Mouse (Mus musculus): ENCODE measurements at regions not wholly inside any gene's neighbourhood (a gene's known extent, or its start where the extent isn't known, plus 50 kb on each side); places are given as distances from the start of the nearest gene placed in this dataset.

DNA sequence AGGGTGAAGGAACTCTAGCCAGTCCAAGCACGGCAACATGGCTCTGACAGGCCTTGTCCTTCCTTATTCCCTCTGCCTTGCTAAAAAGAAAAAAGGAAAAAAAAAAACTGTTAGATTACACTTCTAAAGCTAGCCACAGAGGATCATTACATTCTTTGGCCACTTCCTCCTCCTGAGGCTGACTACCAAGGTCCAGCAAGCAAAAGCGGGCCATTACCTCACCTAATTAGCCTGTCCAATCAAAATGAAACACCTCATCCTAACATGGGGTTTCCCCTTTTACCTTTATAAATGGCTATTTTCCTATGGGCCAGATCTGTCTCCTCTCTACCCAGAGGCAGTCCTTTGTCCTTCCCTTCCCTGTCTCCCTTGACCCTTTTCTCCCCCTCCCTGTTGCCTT, 102.2 kb downstream of the Pih1h3b start:
- no peak overlapping the region for H3K4me2 ChIP-seq
- H3K27ac ChIP-seq (ENCODE audit: low read depth) = no peak overlapping the region
- H3K4me1 ChIP-seq (ENCODE audit: insufficient read depth) = no peaks in the 10 kb centered on the region
- no peak overlapping the region for H3K9ac ChIP-seq
- DNase-seq (no peak), ATAC-seq (ENCODE audit: insufficient read depth) (no peak)
- WGBS = 69% methylated on average over 2 of the region's 2 CpGs
- no peaks in the 10 kb centered on the region for H3K27me3 ChIP-seq (ENCODE audit: insufficient read depth, low read length)
- no peak overlapping the region for H3K4me3 ChIP-seq (ENCODE audit: low read depth, low read length)
- TF ChIP-seq CTCF (IDR thresholded peaks at IDR 0.05; ENCODE audit: low read depth) = no peak
- no peaks in the 10 kb centered on the region for H3K36me3 ChIP-seq (ENCODE audit: insufficient read depth)
- H3K9me3 ChIP-seq (ENCODE audit: low read depth, low read length) = no peaks in the 10 kb centered on the region

DNA sequence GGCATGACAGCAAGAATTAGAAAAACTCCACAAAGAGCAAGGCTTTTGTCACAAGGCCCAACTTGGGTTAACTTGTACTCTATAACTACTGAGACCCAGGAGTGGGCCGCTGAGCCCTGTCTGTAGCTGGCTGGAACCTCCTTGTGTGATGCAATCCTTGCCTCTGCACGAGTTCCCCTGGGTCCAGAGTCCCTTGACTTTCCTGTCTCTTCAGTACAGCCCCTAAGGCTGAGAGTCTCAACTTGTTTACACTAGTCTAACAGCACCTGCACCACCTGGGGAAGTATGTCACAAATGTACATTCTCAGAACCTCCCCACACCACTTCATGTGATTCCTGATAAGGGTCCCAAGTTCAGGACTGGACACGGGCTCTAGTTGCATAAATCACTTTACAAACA, 103.3 kb downstream of the Pih1h3b start:
- H3K4me2 ChIP-seq = no peak overlapping the region
- H3K9ac ChIP-seq = no peak overlapping the region
- no peaks in the 10 kb centered on the region for H3K4me1 ChIP-seq (ENCODE audit: insufficient read depth)
- WGBS = 59% methylated on average over 3 of the region's 3 CpGs
- no peaks in the 10 kb centered on the region for H3K27me3 ChIP-seq (ENCODE audit: insufficient read depth, low read length)
- H3K36me3 ChIP-seq (ENCODE audit: insufficient read depth) = no peaks in the 10 kb centered on the region
- no peaks in the 10 kb centered on the region for H3K9me3 ChIP-seq (ENCODE audit: low read depth, low read length)
- ATAC-seq (ENCODE audit: insufficient read depth) (no peak; the same call in 1 of the 2 replicates), DNase-seq (no peak)
- no peak overlapping the region for H3K27ac ChIP-seq (ENCODE audit: low read depth)
- TF ChIP-seq CTCF (IDR thresholded peaks at IDR 0.05; ENCODE audit: low read depth) = no peak
- H3K4me3 ChIP-seq (ENCODE audit: low read depth, low read length) = no peak overlapping the region

DNA sequence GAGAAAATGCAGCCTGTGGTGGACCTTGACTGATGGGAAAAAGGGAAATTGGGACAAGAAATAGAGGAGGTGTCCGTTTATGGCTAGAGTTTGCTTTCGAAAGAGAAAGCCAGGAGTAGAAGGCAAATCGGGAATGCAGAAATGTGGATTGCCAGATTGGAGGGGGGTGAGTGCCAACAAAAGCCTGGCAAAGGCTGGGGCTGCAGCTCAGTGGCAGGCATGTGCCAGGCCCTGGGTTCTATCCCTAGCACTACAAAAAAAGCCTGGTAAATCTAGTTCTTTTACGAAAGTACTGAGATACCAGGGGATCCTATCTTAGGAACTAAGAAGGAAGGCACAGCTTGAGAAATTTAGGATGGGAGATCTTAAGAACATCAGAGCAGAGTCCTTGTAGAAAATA, 117.2 kb downstream of the Pih1h3b start:
- Histone ChIP-seq H3K27me3 (ENCODE audit: insufficient read depth, low read length) (no peaks in the 10 kb centered on the region), H3K9me3 (ENCODE audit: low read depth, low read length) (no peaks in the 10 kb centered on the region), H3K4me1 (ENCODE audit: insufficient read depth) (no peaks in the 10 kb centered on the region), H3K4me2 (no peak overlapping the region), H3K36me3 (ENCODE audit: insufficient read depth) (no peaks in the 10 kb centered on the region), H3K27ac (ENCODE audit: low read depth) (no peak overlapping the region), H3K9ac (no peak overlapping the region), H3K4me3 (ENCODE audit: low read depth, low read length) (no peak overlapping the region)
- TF ChIP-seq CTCF (IDR thresholded peaks at IDR 0.05; ENCODE audit: low read depth) = no peak
- no peak for DNase-seq
- WGBS = 84% methylated on average over 4 of the region's 4 CpGs
- ATAC-seq (ENCODE audit: insufficient read depth) = no peak

DNA sequence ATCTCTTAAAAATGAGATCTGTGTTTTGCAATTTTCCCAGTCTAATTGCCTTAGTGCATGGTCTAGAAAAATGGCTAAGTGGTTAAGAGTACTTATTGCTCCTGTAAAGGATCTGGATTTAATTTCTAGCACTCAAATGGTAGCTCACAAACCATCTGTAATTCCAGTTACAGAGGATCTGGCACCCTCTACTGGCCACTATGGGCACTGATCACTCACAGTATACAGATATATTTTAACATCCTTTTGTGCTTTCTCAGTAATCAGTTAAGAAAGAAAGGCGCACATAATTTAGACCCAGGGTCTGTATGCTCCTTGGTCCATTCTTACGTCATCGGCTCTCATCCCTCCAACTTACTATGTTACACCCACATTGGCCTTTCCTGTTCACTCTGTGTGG, 120.3 kb downstream of the Pih1h3b start:
- H3K27ac ChIP-seq (ENCODE audit: low read depth) = no peak overlapping the region
- no peaks in the 10 kb centered on the region for H3K36me3 ChIP-seq (ENCODE audit: insufficient read depth)
- H3K9ac ChIP-seq = no peak overlapping the region
- no peaks in the 10 kb centered on the region for H3K9me3 ChIP-seq (ENCODE audit: low read depth, low read length)
- DNase-seq (peak; percentile 38), ATAC-seq (ENCODE audit: insufficient read depth) (no peak)
- no peaks in the 10 kb centered on the region for H3K27me3 ChIP-seq (ENCODE audit: insufficient read depth, low read length)
- peak; percentile 49 for TF ChIP-seq CTCF (IDR thresholded peaks at IDR 0.05; ENCODE audit: low read depth)
- H3K4me3 ChIP-seq (ENCODE audit: low read depth, low read length) = no peak overlapping the region
- 88% methylated on average over 3 of the region's 3 CpGs for WGBS
- no peaks in the 10 kb centered on the region for H3K4me1 ChIP-seq (ENCODE audit: insufficient read depth)
- H3K4me2 ChIP-seq = no peak overlapping the region

DNA sequence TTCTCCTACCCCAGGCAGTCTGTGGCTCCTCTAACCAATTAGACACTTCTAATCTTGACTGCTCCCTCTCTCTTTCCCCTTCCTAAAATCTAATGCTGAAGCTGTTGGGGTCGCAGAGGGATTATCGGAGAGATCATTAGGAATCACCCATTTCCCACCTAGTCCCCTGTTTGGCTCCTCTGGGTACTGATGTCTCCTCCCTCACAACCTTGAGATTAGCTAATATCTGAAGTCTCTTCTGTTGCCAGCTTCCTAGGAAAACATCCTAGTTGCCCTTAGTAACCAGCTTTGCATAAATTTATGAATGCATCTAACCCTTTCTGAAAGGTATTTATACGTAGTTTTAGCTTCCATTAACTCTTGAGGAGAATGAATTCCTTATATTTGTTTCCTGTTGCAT, 138.4 kb upstream of the Frmpd3 start:
- H3K4me1 ChIP-seq (ENCODE audit: insufficient read depth) = no peaks in the 10 kb centered on the region
- H3K4me3 ChIP-seq (ENCODE audit: low read depth, low read length) = no peak overlapping the region
- no peak overlapping the region for H3K27ac ChIP-seq (ENCODE audit: low read depth)
- no peak for TF ChIP-seq CTCF (IDR thresholded peaks at IDR 0.05; ENCODE audit: low read depth)
- no peaks in the 10 kb centered on the region; the same call in 1 of the 2 replicates for H3K27me3 ChIP-seq (ENCODE audit: insufficient read depth, low read length)
- ATAC-seq (ENCODE audit: insufficient read depth) (no peak), DNase-seq (no peak)
- H3K36me3 ChIP-seq (ENCODE audit: insufficient read depth) = no peaks in the 10 kb centered on the region
- H3K9me3 ChIP-seq (ENCODE audit: low read depth, low read length) = no peaks in the 10 kb centered on the region
- H3K4me2 ChIP-seq = no peak overlapping the region
- 84% methylated on average over 3 of the region's 3 CpGs for WGBS
- H3K9ac ChIP-seq = no peak overlapping the region

DNA sequence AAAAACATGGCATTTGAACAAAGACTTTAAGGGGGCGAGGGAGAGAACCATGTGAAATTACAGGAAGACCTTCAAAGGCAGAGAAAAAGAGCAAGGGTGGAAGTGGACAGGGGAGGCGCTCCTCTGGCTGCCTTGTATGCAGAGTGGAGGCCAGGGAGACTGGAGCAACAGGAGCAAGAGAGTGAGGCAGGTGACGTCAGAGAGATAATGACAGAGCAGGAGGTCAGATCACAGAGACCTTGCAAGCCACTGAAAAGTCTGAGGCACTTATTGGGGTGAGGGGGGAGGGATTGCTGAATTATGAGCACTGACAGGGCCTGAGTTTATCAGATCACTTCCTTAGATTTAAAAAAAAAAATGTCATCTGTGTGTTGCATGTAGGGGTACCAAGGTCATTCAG, 133.3 kb upstream of the Frmpd3 start:
- Histone ChIP-seq H3K4me3 (ENCODE audit: low read depth, low read length) (no peak overlapping the region), H3K9me3 (ENCODE audit: low read depth, low read length) (no peaks in the 10 kb centered on the region), H3K9ac (no peak overlapping the region), H3K27ac (ENCODE audit: low read depth) (no peak overlapping the region), H3K27me3 (ENCODE audit: insufficient read depth, low read length) (no peaks in the 10 kb centered on the region; the same call in 1 of the 2 replicates), H3K4me1 (ENCODE audit: insufficient read depth) (no peaks in the 10 kb centered on the region), H3K4me2 (no peak overlapping the region), H3K36me3 (ENCODE audit: insufficient read depth) (no peaks in the 10 kb centered on the region)
- 43% methylated on average over 3 of the region's 3 CpGs for WGBS
- ATAC-seq (ENCODE audit: insufficient read depth) (no peak), DNase-seq (no peak)
- no peak for TF ChIP-seq CTCF (IDR thresholded peaks at IDR 0.05; ENCODE audit: low read depth)

DNA sequence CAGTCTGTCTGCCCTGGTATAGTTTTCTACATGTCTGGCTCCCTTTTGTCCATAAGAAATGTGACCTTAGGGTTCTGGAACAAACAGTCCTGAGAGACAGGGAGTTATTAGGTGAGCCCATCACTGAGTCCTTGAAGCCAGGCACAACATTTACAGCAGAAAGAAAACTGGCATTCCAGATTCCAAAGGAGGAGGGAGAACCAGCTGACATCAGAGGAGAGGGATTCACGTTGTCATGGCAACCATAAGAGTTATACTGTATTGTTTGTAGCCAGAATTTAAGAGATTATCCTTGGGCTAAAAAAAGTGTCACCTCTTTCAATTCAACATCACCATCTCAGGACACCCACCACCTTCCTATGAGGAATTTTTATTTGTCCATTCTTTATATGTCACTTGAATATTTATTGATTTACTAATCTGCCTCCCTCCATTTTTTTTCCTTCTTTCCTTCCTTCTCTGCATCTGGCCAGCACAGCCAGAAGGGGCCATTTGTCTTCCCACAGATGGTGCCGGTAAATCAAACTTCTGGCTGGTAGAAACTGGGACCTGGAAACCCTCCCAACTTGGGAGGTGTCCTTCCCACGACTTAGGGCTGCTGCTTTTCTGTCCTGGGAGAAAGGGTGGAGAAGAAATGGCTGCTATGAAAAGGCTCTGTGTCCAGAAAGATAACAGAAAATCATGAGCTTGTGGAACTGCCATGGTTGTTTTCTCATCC, 129.3 kb upstream of the Frmpd3 start:
- no peak for DNase-seq
- Histone ChIP-seq H3K9me3 (ENCODE audit: low read depth, low read length) (no peaks in the 10 kb centered on the region), H3K4me1 (ENCODE audit: insufficient read depth) (no peaks in the 10 kb centered on the region), H3K9ac (no peak overlapping the region), H3K27me3 (ENCODE audit: insufficient read depth, low read length) (no peaks in the 10 kb centered on the region), H3K4me3 (ENCODE audit: low read depth, low read length) (no peak overlapping the region), H3K27ac (ENCODE audit: low read depth) (no peak overlapping the region), H3K36me3 (ENCODE audit: insufficient read depth) (no peaks in the 10 kb centered on the region), H3K4me2 (no peak overlapping the region)
- TF ChIP-seq CTCF (IDR thresholded peaks at IDR 0.05; ENCODE audit: low read depth) = no peak
- no peak for ATAC-seq (ENCODE audit: insufficient read depth)
- WGBS = 33% methylated on average over 3 of the region's 3 CpGs
